Mouse (Mus musculus): ENCODE measurements around the gene Dot1l. TPM values are rescaled to one million over a fixed set of nuclear protein-coding genes. Genes with fewer than 3 reads are reported as not detected.

Dot1l gene
- polyA plus RNA-seq, 1 experiment from 2014 or later: 9.9 TPM

GRCm38 (mm10) chr10:80793033-80793784 is 38.2 kb downstream of the Dot1l start:
- peaks cover 5% of the 10 kb centered on the region; the same call in 1 of the 2 replicates for H3K4me1 ChIP-seq (replicated peaks; ENCODE audit: insufficient read depth, low read length)
- H3K4me2 ChIP-seq (ENCODE audit: low read length): no peak overlapping the region
- TF ChIP-seq CTCF (IDR thresholded peaks at IDR 0.05; ENCODE audit: low read depth): no peak
- peaks cover 66% of the 10 kb centered on the region for H3K36me3 ChIP-seq (ENCODE audit: insufficient read depth, low read length)
- H3K9me3 ChIP-seq (replicated peaks; ENCODE audit: low read length): no peaks in the 10 kb centered on the region
- 90% methylated on average over 13 of the region's 13 CpGs for WGBS
- no peak for DNase-seq (ENCODE audit: low spot score)
- ATAC-seq (replicated peaks; ENCODE audit: low FRiP score, low read depth): no peak
- no peak overlapping the region for H3K27ac ChIP-seq
- H3K4me3 ChIP-seq (replicated peaks; ENCODE audit: low read depth, low read length): no peak overlapping the region
- no peaks in the 10 kb centered on the region for H3K27me3 ChIP-seq (ENCODE audit: insufficient read depth, low read length)
- no peak overlapping the region for H3K9ac ChIP-seq (ENCODE audit: low read depth, low read length)

GRCm38 (mm10) chr10:80793803-80794202 is 38.8 kb downstream of the Dot1l start:
- Histone ChIP-seq H3K9ac (ENCODE audit: low read depth, low read length) (no peak overlapping the region), H3K4me3 (replicated peaks; ENCODE audit: low read depth, low read length) (no peak overlapping the region), H3K27me3 (ENCODE audit: insufficient read depth, low read length) (no peaks in the 10 kb centered on the region), H3K27ac (no peak overlapping the region), H3K9me3 (replicated peaks; ENCODE audit: low read length) (no peaks in the 10 kb centered on the region), H3K4me1 (replicated peaks; ENCODE audit: insufficient read depth, low read length) (peaks cover 5% of the 10 kb centered on the region; the same call in 1 of the 2 replicates), H3K36me3 (ENCODE audit: insufficient read depth, low read length) (peaks cover 60% of the 10 kb centered on the region), H3K4me2 (ENCODE audit: low read length) (no peak overlapping the region)
- ATAC-seq (replicated peaks; ENCODE audit: low FRiP score, low read depth) (no peak), DNase-seq (ENCODE audit: low spot score) (no peak)
- WGBS: 89% methylated on average over 4 of the region's 4 CpGs
- no peak for TF ChIP-seq CTCF (IDR thresholded peaks at IDR 0.05; ENCODE audit: low read depth)

GRCm38 (mm10) chr10:80794750-80795149 is 39.7 kb downstream of the Dot1l start:
- H3K9me3 ChIP-seq (replicated peaks; ENCODE audit: low read length): no peaks in the 10 kb centered on the region
- ATAC-seq (replicated peaks; ENCODE audit: low FRiP score, low read depth): no peak
- H3K36me3 ChIP-seq (ENCODE audit: insufficient read depth, low read length): peaks cover 52% of the 10 kb centered on the region
- peaks cover 5% of the 10 kb centered on the region for H3K4me1 ChIP-seq (replicated peaks; ENCODE audit: insufficient read depth, low read length)
- TF ChIP-seq CTCF (IDR thresholded peaks at IDR 0.05; ENCODE audit: low read depth): no peak
- H3K27me3 ChIP-seq (ENCODE audit: insufficient read depth, low read length): no peaks in the 10 kb centered on the region
- no peak overlapping the region for H3K9ac ChIP-seq (ENCODE audit: low read depth, low read length)
- H3K27ac ChIP-seq: no peak overlapping the region
- H3K4me2 ChIP-seq (ENCODE audit: low read length): no peak overlapping the region
- no peak overlapping the region for H3K4me3 ChIP-seq (replicated peaks; ENCODE audit: low read depth, low read length)
- 90% methylated on average over 8 of the region's 8 CpGs for WGBS
- no peak for DNase-seq (ENCODE audit: low spot score)

- Histone ChIP-seq H3K9ac (ENCODE audit: low read depth, low read length) (peak overlapping the region; percentile 97), H3K27ac (no peak overlapping the region), H3K4me3 (replicated peaks; ENCODE audit: low read depth, low read length) (no peak overlapping the region), H3K4me2 (ENCODE audit: low read length) (peak overlapping the region; percentile 92; the same call in 1 of the 2 replicates), H3K4me1 (replicated peaks; ENCODE audit: insufficient read depth, low read length) (peaks cover 5% of the 10 kb centered on the region), H3K27me3 (ENCODE audit: insufficient read depth, low read length) (no peaks in the 10 kb centered on the region), H3K36me3 (ENCODE audit: insufficient read depth, low read length) (peaks cover 40% of the 10 kb centered on the region), H3K9me3 (replicated peaks; ENCODE audit: low read length) (no peaks in the 10 kb centered on the region)
- no peak for TF ChIP-seq CTCF (IDR thresholded peaks at IDR 0.05; ENCODE audit: low read depth)
- WGBS: 79% methylated on average over 9 of the region's 9 CpGs
- ATAC-seq (replicated peaks; ENCODE audit: low FRiP score, low read depth) (no peak), DNase-seq (ENCODE audit: low spot score) (no peak)
Measured at GRCm38 (mm10) chr10:80796307-80796848, 41.4 kb downstream of the Dot1l start.

- Histone ChIP-seq H3K27ac (peak overlapping the region; percentile 98), H3K9ac (ENCODE audit: low read depth, low read length) (peak overlapping the region; percentile 97), H3K9me3 (replicated peaks; ENCODE audit: low read length) (no peaks in the 10 kb centered on the region), H3K4me1 (replicated peaks; ENCODE audit: insufficient read depth, low read length) (peaks cover 5% of the 10 kb centered on the region), H3K27me3 (ENCODE audit: insufficient read depth, low read length) (no peaks in the 10 kb centered on the region), H3K4me2 (ENCODE audit: low read length) (peak overlapping the region; percentile 92), H3K4me3 (replicated peaks; ENCODE audit: low read depth, low read length) (peak overlapping the region; percentile 89), H3K36me3 (ENCODE audit: insufficient read depth, low read length) (peaks cover 35% of the 10 kb centered on the region)
- no peak for TF ChIP-seq CTCF (IDR thresholded peaks at IDR 0.05; ENCODE audit: low read depth)
- WGBS: 2% methylated on average over 57 of the region's 59 CpGs
- DNase-seq (ENCODE audit: low spot score) (peak; percentile 84), ATAC-seq (replicated peaks; ENCODE audit: low FRiP score, low read depth) (peak; percentile 72)
Measured at GRCm38 (mm10) chr10:80797186-80798149, 42.5 kb downstream of the Dot1l start.

All from kidney, postnatal 0 days (tissue).